Mouse (Mus musculus): ENCODE results near the gene Bloc1s4. TPM values are rescaled to one million over a fixed set of nuclear protein-coding genes. Genes with fewer than 3 reads are reported as not detected.

Gene Bloc1s4
- polyA plus RNA-seq, 1 experiment from 2014 or later = 23.5 TPM

GRCm38 (mm10) chr5:36736009-36736408 is 12.4 kb downstream of the Bloc1s4 start:
- Histone ChIP-seq H3K27ac (ENCODE audit: low read length) (no peak overlapping the region), H3K36me3 (ENCODE audit: control insufficient read depth, insufficient read depth, low read length) (no peaks in the 10 kb centered on the region), H3K4me1 (ENCODE audit: control insufficient read depth, insufficient read depth, low read length) (no peaks in the 10 kb centered on the region), H3K4me3 (ENCODE audit: low read depth, low read length) (no peak overlapping the region), H3K27me3 (ENCODE audit: control insufficient read depth, insufficient read depth, low read length) (0 out of 2 replicates have a peak, but pooled peaks cover 2% of the 10 kb centered on the region), H3K9me3 (ENCODE audit: control insufficient read depth, low read depth, low read length) (no peaks in the 10 kb centered on the region), H3K9ac (replicated peaks; ENCODE audit: low read depth, low read length) (no peak overlapping the region), H3K4me2 (replicated peaks; ENCODE audit: low read depth, low read length) (no peak overlapping the region)
- WGBS = 71% methylated on average over 8 of the region's 8 CpGs
- ATAC-seq (ENCODE audit: insufficient number of reproducible peaks, insufficient read depth, low FRiP score, low read depth) = peak; percentile 72; the same call in 1 of the 2 replicates

- H3K9me3 ChIP-seq (ENCODE audit: control insufficient read depth, low read depth, low read length) = no peaks in the 10 kb centered on the region
- H3K27me3 ChIP-seq (ENCODE audit: control insufficient read depth, insufficient read depth, low read length) = 0 out of 2 replicates have a peak, but pooled peaks cover 2% of the 10 kb centered on the region
- ATAC-seq (ENCODE audit: insufficient number of reproducible peaks, insufficient read depth, low FRiP score, low read depth) = no peak
- H3K4me1 ChIP-seq (ENCODE audit: control insufficient read depth, insufficient read depth, low read length) = no peaks in the 10 kb centered on the region
- no peak overlapping the region for H3K9ac ChIP-seq (replicated peaks; ENCODE audit: low read depth, low read length)
- no peak overlapping the region for H3K27ac ChIP-seq (ENCODE audit: low read length)
- H3K4me2 ChIP-seq (replicated peaks; ENCODE audit: low read depth, low read length) = no peak overlapping the region
- H3K36me3 ChIP-seq (ENCODE audit: control insufficient read depth, insufficient read depth, low read length) = no peaks in the 10 kb centered on the region
- H3K4me3 ChIP-seq (ENCODE audit: low read depth, low read length) = no peak overlapping the region
- 85% methylated on average over 6 of the region's 6 CpGs for WGBS
Measured at GRCm38 (mm10) chr5:36735106-36735505, 13.3 kb downstream of the Bloc1s4 start.

- 0 out of 2 replicates have a peak, but pooled peaks cover 2% of the 10 kb centered on the region for H3K27me3 ChIP-seq (ENCODE audit: control insufficient read depth, insufficient read depth, low read length)
- no peak overlapping the region for H3K4me3 ChIP-seq (ENCODE audit: low read depth, low read length)
- H3K36me3 ChIP-seq (ENCODE audit: control insufficient read depth, insufficient read depth, low read length) = no peaks in the 10 kb centered on the region
- no peaks in the 10 kb centered on the region for H3K4me1 ChIP-seq (ENCODE audit: control insufficient read depth, insufficient read depth, low read length)
- 71% methylated on average over 3 of the region's 3 CpGs for WGBS
- no peak for ATAC-seq (ENCODE audit: insufficient number of reproducible peaks, insufficient read depth, low FRiP score, low read depth)
- no peak overlapping the region for H3K9ac ChIP-seq (replicated peaks; ENCODE audit: low read depth, low read length)
- no peak overlapping the region for H3K4me2 ChIP-seq (replicated peaks; ENCODE audit: low read depth, low read length)
- no peaks in the 10 kb centered on the region for H3K9me3 ChIP-seq (ENCODE audit: control insufficient read depth, low read depth, low read length)
- H3K27ac ChIP-seq (ENCODE audit: low read length) = no peak overlapping the region
Measured at GRCm38 (mm10) chr5:36733405-36733804, 15.0 kb downstream of the Bloc1s4 start.

- WGBS = 63% methylated on average over 7 of the region's 7 CpGs
- no peak overlapping the region for H3K27ac ChIP-seq (ENCODE audit: low read length)
- no peaks in the 10 kb centered on the region for H3K36me3 ChIP-seq (ENCODE audit: control insufficient read depth, insufficient read depth, low read length)
- H3K4me3 ChIP-seq (ENCODE audit: low read depth, low read length) = no peak overlapping the region
- no peak overlapping the region for H3K4me2 ChIP-seq (replicated peaks; ENCODE audit: low read depth, low read length)
- ATAC-seq (ENCODE audit: insufficient number of reproducible peaks, insufficient read depth, low FRiP score, low read depth) = no peak
- no peaks in the 10 kb centered on the region for H3K4me1 ChIP-seq (ENCODE audit: control insufficient read depth, insufficient read depth, low read length)
- no peaks in the 10 kb centered on the region for H3K9me3 ChIP-seq (ENCODE audit: control insufficient read depth, low read depth, low read length)
- H3K27me3 ChIP-seq (ENCODE audit: control insufficient read depth, insufficient read depth, low read length) = 0 out of 2 replicates have a peak, but pooled peaks cover 2% of the 10 kb centered on the region
- no peak overlapping the region for H3K9ac ChIP-seq (replicated peaks; ENCODE audit: low read depth, low read length)
Measured at GRCm38 (mm10) chr5:36731901-36732652, 16.4 kb downstream of the Bloc1s4 start.

GRCm38 (mm10) chr5:36730689-36731088 is 17.8 kb downstream of the Bloc1s4 start:
- Histone ChIP-seq H3K36me3 (ENCODE audit: control insufficient read depth, insufficient read depth, low read length) (no peaks in the 10 kb centered on the region), H3K27me3 (ENCODE audit: control insufficient read depth, insufficient read depth, low read length) (0 out of 2 replicates have a peak, but pooled peaks cover 1% of the 10 kb centered on the region), H3K4me3 (ENCODE audit: low read depth, low read length) (no peak overlapping the region), H3K9ac (replicated peaks; ENCODE audit: low read depth, low read length) (no peak overlapping the region), H3K4me1 (ENCODE audit: control insufficient read depth, insufficient read depth, low read length) (no peaks in the 10 kb centered on the region), H3K27ac (ENCODE audit: low read length) (no peak overlapping the region), H3K4me2 (replicated peaks; ENCODE audit: low read depth, low read length) (no peak overlapping the region), H3K9me3 (ENCODE audit: control insufficient read depth, low read depth, low read length) (no peaks in the 10 kb centered on the region)
- WGBS = 63% methylated on average over 3 of the region's 3 CpGs
- no peak for ATAC-seq (ENCODE audit: insufficient number of reproducible peaks, insufficient read depth, low FRiP score, low read depth)

GRCm38 (mm10) chr5:36729923-36730322 is 18.5 kb downstream of the Bloc1s4 start:
- no peaks in the 10 kb centered on the region for H3K27me3 ChIP-seq (ENCODE audit: control insufficient read depth, insufficient read depth, low read length)
- no peaks in the 10 kb centered on the region for H3K9me3 ChIP-seq (ENCODE audit: control insufficient read depth, low read depth, low read length)
- no peak for ATAC-seq (ENCODE audit: insufficient number of reproducible peaks, insufficient read depth, low FRiP score, low read depth)
- H3K36me3 ChIP-seq (ENCODE audit: control insufficient read depth, insufficient read depth, low read length) = no peaks in the 10 kb centered on the region
- 90% methylated on average over 2 of the region's 2 CpGs for WGBS
- no peak overlapping the region for H3K4me2 ChIP-seq (replicated peaks; ENCODE audit: low read depth, low read length)
- no peaks in the 10 kb centered on the region for H3K4me1 ChIP-seq (ENCODE audit: control insufficient read depth, insufficient read depth, low read length)
- H3K9ac ChIP-seq (replicated peaks; ENCODE audit: low read depth, low read length) = no peak overlapping the region
- no peak overlapping the region for H3K27ac ChIP-seq (ENCODE audit: low read length)
- H3K4me3 ChIP-seq (ENCODE audit: low read depth, low read length) = no peak overlapping the region

- Histone ChIP-seq H3K4me1 (ENCODE audit: control insufficient read depth, insufficient read depth, low read length) (no peaks in the 10 kb centered on the region), H3K4me2 (replicated peaks; ENCODE audit: low read depth, low read length) (no peak overlapping the region), H3K9ac (replicated peaks; ENCODE audit: low read depth, low read length) (no peak overlapping the region), H3K9me3 (ENCODE audit: control insufficient read depth, low read depth, low read length) (no peaks in the 10 kb centered on the region), H3K4me3 (ENCODE audit: low read depth, low read length) (no peak overlapping the region), H3K27me3 (ENCODE audit: control insufficient read depth, insufficient read depth, low read length) (no peaks in the 10 kb centered on the region), H3K27ac (ENCODE audit: low read length) (no peak overlapping the region), H3K36me3 (ENCODE audit: control insufficient read depth, insufficient read depth, low read length) (no peaks in the 10 kb centered on the region)
- 82% methylated on average over 4 of the region's 4 CpGs for WGBS
- no peak for ATAC-seq (ENCODE audit: insufficient number of reproducible peaks, insufficient read depth, low FRiP score, low read depth)
Measured at GRCm38 (mm10) chr5:36729086-36729473, 19.4 kb downstream of the Bloc1s4 start.

GRCm38 (mm10) chr5:36728403-36729085 is 19.9 kb downstream of the Bloc1s4 start:
- no peak for ATAC-seq (ENCODE audit: insufficient number of reproducible peaks, insufficient read depth, low FRiP score, low read depth)
- H3K4me2 ChIP-seq (replicated peaks; ENCODE audit: low read depth, low read length) = no peak overlapping the region

More at GRCm38 (mm10) chr5:36728403-36729085, 19.9 kb downstream of the Bloc1s4 start:
- H3K9ac ChIP-seq (replicated peaks; ENCODE audit: low read depth, low read length) = no peak overlapping the region
- H3K4me3 ChIP-seq (ENCODE audit: low read depth, low read length) = no peak overlapping the region
- no peak overlapping the region for H3K27ac ChIP-seq (ENCODE audit: low read length)
- H3K4me1 ChIP-seq (ENCODE audit: control insufficient read depth, insufficient read depth, low read length) = no peaks in the 10 kb centered on the region
- WGBS = 68% methylated on average over 8 of the region's 8 CpGs
- no peaks in the 10 kb centered on the region for H3K36me3 ChIP-seq (ENCODE audit: control insufficient read depth, insufficient read depth, low read length)
- no peaks in the 10 kb centered on the region for H3K27me3 ChIP-seq (ENCODE audit: control insufficient read depth, insufficient read depth, low read length)
- H3K9me3 ChIP-seq (ENCODE audit: control insufficient read depth, low read depth, low read length) = no peaks in the 10 kb centered on the region
